ENCODE assay signal across 9 mouse cellular contexts in the genomic region with DNA sequence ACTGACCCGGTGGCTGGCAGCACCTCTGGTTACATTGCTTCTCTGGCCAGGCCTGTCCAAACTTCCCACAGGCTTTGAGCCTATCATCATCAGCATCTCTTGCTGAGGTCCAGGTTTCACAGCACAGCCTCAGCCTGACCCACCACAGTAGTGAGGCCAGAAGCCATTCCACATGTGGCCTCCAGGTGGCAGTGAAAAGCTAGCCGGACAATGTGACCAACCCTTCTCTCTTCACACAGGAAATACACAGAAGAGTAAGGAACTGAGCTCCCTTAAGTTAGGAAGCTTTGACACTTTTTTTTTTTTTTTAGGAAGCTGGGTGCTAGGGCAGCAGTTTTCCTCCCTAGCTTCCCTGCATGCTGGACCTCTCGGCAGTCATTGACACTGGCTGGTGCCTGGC. TPM values are rescaled to one million over a fixed set of nuclear protein-coding genes. Genes with fewer than 3 reads are reported as not detected.
DNase-seq lines count a peak whose midpoint lies in the region; ATAC-seq lines count a peak whose summit lies in the region.
"Had no signal": no experiment of that assay in that cellular context is flagged by ENCODE, and none has a peak within 500 bp of the region (broad histone marks: within the 10 kb centered on the region; RNA-seq: fewer than 3 reads in every experiment).

No protein-coding gene starts in this region.

- no peaks in the 10 kb centered on the region for H3K36me3 ChIP-seq in forebrain, embryonic 10.5 days (replicated peaks)
- no peaks in the 10 kb centered on the region for H3K36me3 ChIP-seq in forebrain, embryonic 16.5 days (ENCODE audit: control insufficient read depth, insufficient read depth)
- no peaks in the 10 kb centered on the region for H3K36me3 ChIP-seq in forebrain, embryonic 12.5 days (replicated peaks)
- H3K36me3 ChIP-seq in limb, embryonic 10.5 days, result no peaks in the 10 kb centered on the region
- H3K36me3 ChIP-seq: neural tube, embryonic 13.5 days had no signal

- no peak overlapping the region for H3K4me3 ChIP-seq in forebrain, embryonic 10.5 days
- no peak overlapping the region for H3K4me3 ChIP-seq in forebrain, embryonic 16.5 days (replicated peaks; ENCODE audit: low read length)
- no peak overlapping the region for H3K4me3 ChIP-seq in forebrain, embryonic 12.5 days (replicated peaks)
- no peak overlapping the region for H3K4me3 ChIP-seq in limb, embryonic 10.5 days
- H3K4me3 ChIP-seq: neural tube, embryonic 13.5 days had no signal

- H3K9me3 ChIP-seq in forebrain, embryonic 10.5 days, result no peaks in the 10 kb centered on the region
- no peaks in the 10 kb centered on the region for H3K9me3 ChIP-seq in forebrain, embryonic 16.5 days (ENCODE audit: control insufficient read depth, low read length)
- H3K9me3 ChIP-seq in forebrain, embryonic 12.5 days, result no peaks in the 10 kb centered on the region
- H3K9me3 ChIP-seq in limb, embryonic 10.5 days (replicated peaks), result no peaks in the 10 kb centered on the region
- H3K9me3 ChIP-seq: neural tube, embryonic 13.5 days had no signal

- H3K4me2 ChIP-seq in forebrain, embryonic 16.5 days (ENCODE audit: low read length), result no peak overlapping the region
- no peak overlapping the region for H3K4me2 ChIP-seq in forebrain, embryonic 12.5 days
- H3K4me2 ChIP-seq: neural tube, embryonic 13.5 days had no signal

- peak; percentile 47 for DNase-seq in forebrain, embryonic 10.5 days (ENCODE audit: extremely low spot score, low spot score)
- peak; percentile 38 for DNase-seq in urinary bladder, postnatal 14 days (ENCODE audit: low spot score)
- no peak for DNase-seq in urinary bladder, adult 2 months (ENCODE audit: low spot score)
- DNase-seq in limb, embryonic 10.5 days (ENCODE audit: low spot score), result peak; percentile 53
- DNase-seq in naive thymus-derived CD4-positive, alpha-beta T cell, adult 2 months (ENCODE audit: low read depth), result peak; percentile 12
- DNase-seq in ovary, postnatal 10 days (ENCODE audit: low spot score), result no peak

- H3K4me1 ChIP-seq in forebrain, embryonic 10.5 days, result peaks cover 20% of the 10 kb centered on the region
- H3K4me1 ChIP-seq in forebrain, embryonic 16.5 days (replicated peaks; ENCODE audit: control insufficient read depth, insufficient read depth, low read length), result no peaks in the 10 kb centered on the region; the same call in 1 of the 2 replicates
- peaks cover 11% of the 10 kb centered on the region for H3K4me1 ChIP-seq in forebrain, embryonic 12.5 days
- H3K4me1 ChIP-seq in limb, embryonic 10.5 days, result peaks cover 8% of the 10 kb centered on the region; the same call in 1 of the 2 replicates

- ATAC-seq in forebrain, embryonic 16.5 days, result no peak
- ATAC-seq in forebrain, embryonic 12.5 days (ENCODE audit: low FRiP score), result peak; percentile 55

- 43% methylated on average over 3 of the region's 3 CpGs for WGBS in forebrain, embryonic 10.5 days
- WGBS in forebrain, embryonic 16.5 days, result 29% methylated on average over 3 of the region's 3 CpGs
- 28% methylated on average over 3 of the region's 3 CpGs for WGBS in forebrain, embryonic 12.5 days
- WGBS in limb, embryonic 10.5 days, result 41% methylated on average over 3 of the region's 3 CpGs

- peaks cover 98% of the 10 kb centered on the region for H3K27me3 ChIP-seq in forebrain, embryonic 10.5 days (ENCODE audit: poor library complexity, severe bottlenecking)
- peaks cover 46% of the 10 kb centered on the region for H3K27me3 ChIP-seq in forebrain, embryonic 16.5 days (replicated peaks; ENCODE audit: control insufficient read depth, insufficient read depth, low read length)
- peaks cover 92% of the 10 kb centered on the region for H3K27me3 ChIP-seq in forebrain, embryonic 12.5 days
- peaks cover 82% of the 10 kb centered on the region for H3K27me3 ChIP-seq in limb, embryonic 10.5 days (ENCODE audit: low read depth, poor library complexity, severe bottlenecking)

- H3K27ac ChIP-seq in forebrain, embryonic 10.5 days, result no peak overlapping the region
- no peak overlapping the region for H3K27ac ChIP-seq in forebrain, embryonic 16.5 days (ENCODE audit: low read length)
- H3K27ac ChIP-seq in forebrain, embryonic 12.5 days, result no peak overlapping the region
- no peak overlapping the region for H3K27ac ChIP-seq in limb, embryonic 10.5 days
- H3K27ac ChIP-seq: neural tube, embryonic 13.5 days had no signal

- H3K9ac ChIP-seq in forebrain, embryonic 16.5 days (replicated peaks; ENCODE audit: low read depth, low read length), result no peak overlapping the region
- H3K9ac ChIP-seq in forebrain, embryonic 12.5 days, result no peak overlapping the region
- H3K9ac ChIP-seq: neural tube, embryonic 13.5 days had no signal

RNA-seq across cellular contexts. Expression of gene Nkx6-2, which starts 7.7 kb away (rescaled TPM):
- polyA plus RNA-seq in forebrain, embryonic 10.5 days (2016; fragmentation: Nextera tagmentation; extraction: Ambion mirVana), result 2.0 and 5.5 TPM in 2 replicates
- polyA plus RNA-seq in forebrain, embryonic 16.5 days (2015; fragmentation: Nextera tagmentation; extraction: Ambion mirVana), result 1.1 and 1.4 TPM in 2 replicates
- 0.10 and 0.19 TPM in 2 replicates for polyA plus RNA-seq in urinary bladder, adult 2 months (2012; rRNA removed)
- polyA plus RNA-seq in forebrain, embryonic 12.5 days (2016; fragmentation: Nextera tagmentation; extraction: Ambion mirVana), result 5.9 and 8.4 TPM in 2 replicates
- not detected in 2 replicates for polyA plus RNA-seq in limb, embryonic 10.5 days (2016; fragmentation: Nextera tagmentation; extraction: Ambion mirVana)

Comparison
In these comparisons a context has a peak if more than half of its experiments do, and no peak if none do; other contexts are left out.
1. DNase-seq: peak in forebrain, embryonic 10.5 days (single experiment), urinary bladder, postnatal 14 days (single experiment), limb, embryonic 10.5 days (single experiment) and naive thymus-derived CD4-positive, alpha-beta T cell, adult 2 months (single experiment); none in urinary bladder, adult 2 months (single experiment) and ovary, postnatal 10 days (single experiment).